Mouse (Mus musculus): Measurements from ENCODE around the gene Glb1. TPM values are rescaled to one million over a fixed set of nuclear protein-coding genes. Genes with fewer than 3 reads are reported as not detected.

Gene Glb1
- polyA plus RNA-seq (2012; rRNA removed): 23.7 and 24.2 TPM in 2 replicates

GRCm38 (mm10) chr9:114400949-114401684 lies at the start of gene Glb1, which contains the start of gene Tmppe:
Glb1 (plus strand) TSS chr9:114401076.
Tmppe (plus strand) TSS chr9:114401105.

GRCm38 (mm10) chr9:114389905-114390748 lies 10.7 kb upstream of the Glb1 start, which contains the start of gene Crtap:
Crtap (minus strand) TSS chr9:114390675.

GRCm38 (mm10) chr9:114504816-114505215 lies 103.9 kb downstream of the Glb1 start, which contains the start of gene Ccr4:
Ccr4 (minus strand) TSS chr9:114504916.

GRCm38 (mm10) chr9:114515364-114515763 lies 114.5 kb downstream of the Glb1 start, which contains the start of gene C130032M10Rik:
C130032M10Rik (plus strand) TSS chr9:114515697.

Other genes starting within 250 kb of the Glb1 start
- not detected in 2 replicates for gene Bcl2a1c, start 70.9 kb upstream of the Glb1 start, polyA plus RNA-seq (2012; rRNA removed)
- gene Crtap, start 10.4 kb upstream of the Glb1 start, polyA plus RNA-seq (2012; rRNA removed): 34.3 and 82.7 TPM in 2 replicates
- gene Tmppe, start within 50 bp of the Glb1 start, polyA plus RNA-seq (2012; rRNA removed): 2.1 and 3.0 TPM in 2 replicates
- gene Ccr4, start 103.8 kb downstream of the Glb1 start, polyA plus RNA-seq (2012; rRNA removed): 0.06 and 0.13 TPM in 2 replicates
- gene C130032M10Rik, start 114.6 kb downstream of the Glb1 start, polyA plus RNA-seq (2012; rRNA removed): not detected in 2 replicates
- not detected in 2 replicates for gene Trim71, start 163.3 kb downstream of the Glb1 start, polyA plus RNA-seq (2012; rRNA removed)
- gene Cnot10, start 239.1 kb downstream of the Glb1 start, polyA plus RNA-seq (2012; rRNA removed): 6.0 and 8.6 TPM in 2 replicates